Mouse (Mus musculus): ENCODE measurements around the gene S100b. TPM values are rescaled to one million over a fixed set of nuclear protein-coding genes. Genes with fewer than 3 reads are reported as not detected.

The S100b gene
- total RNA-seq, 2 experiments from 2014 or later: 138 to 156 TPM

DNA sequence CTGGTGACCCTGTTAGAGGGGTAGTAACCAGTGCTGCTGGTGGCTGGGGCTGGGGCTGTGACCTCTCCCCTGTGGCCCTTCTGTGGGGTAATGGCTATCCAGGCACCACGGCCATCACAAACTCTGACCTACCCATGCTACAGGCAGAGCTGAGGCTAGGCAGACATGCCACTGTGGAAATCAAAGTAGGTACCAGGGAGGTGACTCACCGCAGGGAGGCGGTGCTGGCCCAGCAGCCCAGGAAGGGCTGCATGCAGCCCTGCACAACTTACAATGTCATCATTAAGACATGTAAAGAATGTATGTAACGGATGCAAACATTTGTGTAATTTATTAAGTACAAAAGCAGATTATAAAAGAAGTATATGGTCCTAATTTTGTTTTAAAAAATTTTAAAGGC, 8.8 kb downstream of the S100b start:
- intact Hi-C loops (cut with DNase I): no loop called here
- DNase-seq (ENCODE audit: extremely low spot score in 1 of 2, low spot score in 2 of 2): no peak
- H3K4me3 ChIP-seq: no peak overlapping the region
- TF ChIP-seq CTCF (IDR thresholded peaks at IDR 0.05): no peak
- no peak overlapping the region for H3K27ac ChIP-seq

DNA sequence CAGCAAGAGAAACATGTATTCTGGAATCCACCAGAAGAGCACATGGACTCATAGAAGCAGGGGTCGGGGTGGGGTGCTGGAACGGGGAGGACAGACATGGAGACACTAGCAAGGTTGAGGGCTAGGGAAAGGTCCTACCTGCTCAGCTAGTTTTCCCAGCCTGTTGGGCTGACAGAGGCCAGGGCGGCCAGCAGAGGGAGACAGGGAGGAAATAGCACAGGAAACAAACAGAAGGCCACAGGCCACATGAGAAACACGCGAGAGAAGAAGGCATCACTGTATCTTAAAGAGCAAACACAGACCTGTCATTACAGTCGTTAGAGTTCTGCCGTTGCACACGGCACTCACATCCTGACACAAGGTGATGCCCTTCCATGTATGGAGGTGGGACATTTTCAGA, 17.6 kb downstream of the S100b start:
- H3K27ac ChIP-seq: no peak overlapping the region
- TF ChIP-seq CTCF (IDR thresholded peaks at IDR 0.05): peak; percentile 64
- no peak for DNase-seq (ENCODE audit: extremely low spot score in 1 of 2, low spot score in 2 of 2)
- H3K4me3 ChIP-seq: no peak overlapping the region
- intact Hi-C loops (cut with DNase I): loop anchor here (5.0 kb wide), 1 partner anchor 146 kb away; no protein-coding TSS in a partner anchor

DNA sequence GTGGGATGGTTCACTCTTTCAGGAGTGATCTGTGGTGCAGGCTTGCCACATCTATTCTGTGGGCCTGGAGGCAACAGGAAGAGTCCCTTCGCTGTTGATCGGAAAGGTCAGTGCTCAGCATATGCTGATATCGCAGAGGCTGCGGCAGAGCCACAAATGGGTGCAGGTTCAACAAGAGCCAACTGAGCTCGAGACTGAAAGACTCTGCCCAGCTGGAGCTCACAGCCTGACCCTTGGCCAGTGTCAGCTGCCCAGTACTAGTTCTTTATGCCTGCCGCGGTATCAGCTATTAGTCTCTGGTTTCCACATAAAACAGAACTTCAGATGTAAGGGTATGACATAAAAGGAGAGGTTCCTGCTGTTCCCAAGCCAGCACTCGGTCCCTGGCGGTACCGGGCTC, 21.6 kb downstream of the S100b start:
- TF ChIP-seq CTCF (IDR thresholded peaks at IDR 0.05): no peak
- Histone ChIP-seq H3K4me3 (no peak overlapping the region), H3K27ac (no peak overlapping the region)
- no peak for DNase-seq (ENCODE audit: extremely low spot score in 1 of 2, low spot score in 2 of 2)
- intact Hi-C loops (cut with DNase I): no loop called here

DNA sequence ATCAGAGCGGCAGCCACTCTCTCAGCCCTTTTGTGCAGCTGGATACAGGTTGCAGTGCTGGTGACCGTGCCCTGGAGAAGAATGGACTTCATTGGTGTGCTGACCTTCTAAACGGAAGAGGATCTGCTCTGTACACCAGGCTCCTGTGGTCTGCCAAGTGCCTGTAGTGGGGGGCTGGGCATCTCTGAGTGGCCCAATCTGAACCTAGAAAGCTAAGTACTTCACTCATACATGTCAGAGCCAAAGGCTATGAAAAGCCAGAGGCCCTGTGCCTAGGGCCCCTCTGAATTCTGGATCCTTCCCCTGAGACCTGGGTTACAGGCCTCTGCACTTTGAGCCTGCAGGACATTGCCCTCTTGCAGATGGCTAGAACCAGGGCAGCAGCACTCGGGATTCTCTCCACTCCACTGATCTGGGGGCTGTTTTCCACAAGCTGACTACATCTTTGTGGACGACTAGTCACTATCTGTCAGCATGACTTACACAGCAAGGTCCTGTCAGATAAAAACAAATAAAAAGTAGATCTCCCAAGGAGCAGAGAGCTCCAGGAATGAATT, 25.0 kb downstream of the S100b start:
- H3K27ac ChIP-seq: no peak overlapping the region
- intact Hi-C loops (cut with DNase I): no loop called here
- DNase-seq (ENCODE audit: extremely low spot score in 1 of 2, low spot score in 2 of 2): no peak
- no peak overlapping the region for H3K4me3 ChIP-seq
- TF ChIP-seq CTCF (IDR thresholded peaks at IDR 0.05): no peak

DNA sequence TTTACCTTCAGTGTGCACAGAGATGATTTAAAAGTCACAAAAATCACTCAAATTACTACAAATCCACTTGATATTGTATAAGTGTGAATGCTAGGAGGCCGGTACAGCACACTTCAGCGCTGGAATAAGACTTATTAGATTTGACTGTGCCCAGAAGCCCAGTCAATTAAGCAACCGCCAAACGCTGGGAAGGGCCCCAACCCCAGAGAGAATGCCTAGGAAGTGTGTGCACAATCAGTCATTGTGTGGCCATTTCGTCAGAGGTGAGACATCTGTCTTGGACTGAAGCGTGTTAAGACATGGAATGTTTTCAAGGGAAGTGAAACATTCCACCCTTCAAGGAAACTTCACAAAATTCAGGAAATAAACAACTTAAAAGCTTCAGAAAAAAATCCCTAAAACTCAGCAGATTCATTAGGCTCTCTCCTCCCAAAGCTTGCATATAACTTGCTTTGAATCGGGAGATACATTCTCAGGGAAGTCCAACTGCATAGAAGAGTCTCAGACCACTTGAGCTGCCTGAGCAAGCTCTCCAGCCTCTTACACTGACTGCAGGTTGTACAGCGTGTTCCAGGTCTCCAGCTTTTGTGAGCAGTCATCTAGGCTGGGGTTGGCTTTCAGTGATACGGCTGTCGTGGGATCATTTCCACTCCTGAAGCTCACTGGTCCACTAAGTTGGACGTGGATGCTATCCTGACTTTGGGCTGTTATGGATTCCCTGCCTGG, 34.8 kb downstream of the S100b start:
- TF ChIP-seq CTCF (IDR thresholded peaks at IDR 0.05): no peak
- no peak overlapping the region for H3K4me3 ChIP-seq
- no peak for DNase-seq (ENCODE audit: extremely low spot score in 1 of 2, low spot score in 2 of 2)
- intact Hi-C loops (cut with DNase I): no loop called here
- H3K27ac ChIP-seq: no peak overlapping the region

DNA sequence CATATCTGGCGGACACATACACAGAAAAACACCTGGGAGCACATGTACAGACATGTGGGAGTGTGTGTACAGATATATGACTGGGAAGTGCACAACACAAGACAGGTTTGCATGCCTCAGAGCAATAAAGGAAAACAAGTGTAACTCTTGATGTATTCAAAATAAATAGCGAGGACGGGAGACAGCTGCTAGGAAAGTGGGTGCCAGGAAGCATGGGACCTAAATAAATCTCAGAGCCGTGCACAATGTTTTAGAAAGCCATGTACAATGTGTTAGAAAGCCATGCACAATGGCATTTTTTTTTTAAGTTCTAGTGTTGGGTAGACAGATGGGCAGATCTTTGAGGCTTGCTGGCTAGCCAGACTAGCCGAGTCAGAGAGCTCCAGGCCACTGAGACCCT, 35.4 kb downstream of the S100b start:
- Histone ChIP-seq H3K4me3 (no peak overlapping the region), H3K27ac (no peak overlapping the region)
- no peak for DNase-seq (ENCODE audit: extremely low spot score in 1 of 2, low spot score in 2 of 2)
- intact Hi-C loops (cut with DNase I): no loop called here
- no peak for TF ChIP-seq CTCF (IDR thresholded peaks at IDR 0.05)

DNA sequence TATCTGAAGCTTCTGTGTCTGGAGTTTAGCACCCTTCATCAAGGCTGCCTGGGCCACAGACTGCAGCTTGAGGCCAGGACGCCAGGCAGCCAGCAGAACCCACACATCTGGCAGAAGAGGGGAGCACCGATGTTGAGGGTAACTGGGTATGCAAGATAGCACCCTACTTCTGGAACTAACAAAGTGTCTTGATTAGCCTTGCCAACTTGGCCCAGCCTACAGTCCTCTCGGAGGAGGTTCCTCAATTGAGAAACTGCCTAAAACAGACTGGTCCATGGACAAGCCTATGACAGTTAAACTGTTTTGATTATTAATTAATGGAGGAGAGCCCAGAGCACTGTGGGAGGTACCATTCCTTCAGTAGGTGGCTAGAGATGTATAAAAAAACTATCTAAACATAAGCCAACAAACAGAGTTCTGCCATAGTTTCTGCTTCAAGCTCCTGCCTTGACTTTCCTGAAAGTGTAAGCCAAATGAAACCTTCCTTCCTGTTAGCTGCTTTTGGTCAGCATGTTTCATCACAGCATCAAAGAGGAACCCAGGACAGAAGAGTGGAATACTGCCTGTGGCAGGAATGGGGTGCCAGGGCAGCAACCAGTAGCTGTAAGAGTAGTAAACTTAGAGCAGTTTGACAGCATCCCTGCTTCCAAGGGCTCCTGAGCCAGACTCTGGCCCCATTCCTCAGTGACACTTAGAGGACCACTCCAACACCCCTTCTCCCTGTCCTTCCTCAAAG, 36.5 kb downstream of the S100b start:
- intact Hi-C loops (cut with DNase I): no loop called here
- Histone ChIP-seq H3K4me3 (no peak overlapping the region), H3K27ac (no peak overlapping the region)
- DNase-seq (ENCODE audit: extremely low spot score in 1 of 2, low spot score in 2 of 2): no peak
- TF ChIP-seq CTCF (IDR thresholded peaks at IDR 0.05): no peak

DNA sequence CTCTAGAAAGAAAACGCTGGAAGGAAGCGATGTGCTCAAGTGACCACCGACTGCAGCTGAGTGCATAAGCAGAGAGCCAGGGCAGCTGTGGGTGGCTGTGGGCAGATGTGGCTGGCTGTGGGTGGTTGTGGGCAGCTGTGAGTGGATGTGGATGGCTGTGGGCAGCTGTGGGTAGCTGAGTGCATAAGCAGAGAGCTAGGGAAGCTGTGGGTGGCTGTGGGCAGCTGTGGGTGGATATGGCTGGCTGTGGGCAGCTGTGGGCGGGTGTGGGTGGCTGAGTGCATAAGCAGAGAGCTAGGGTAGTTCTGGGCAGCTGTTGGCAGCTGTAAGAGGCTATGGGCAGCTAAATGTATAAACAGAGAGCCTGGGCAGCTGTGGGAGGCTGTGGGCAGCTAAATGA, 39.6 kb downstream of the S100b start:
- intact Hi-C loops (cut with DNase I): no loop called here
- TF ChIP-seq CTCF (IDR thresholded peaks at IDR 0.05): no peak
- H3K4me3 ChIP-seq: no peak overlapping the region
- no peak overlapping the region for H3K27ac ChIP-seq
- no peak for DNase-seq (ENCODE audit: extremely low spot score in 1 of 2, low spot score in 2 of 2)

DNA sequence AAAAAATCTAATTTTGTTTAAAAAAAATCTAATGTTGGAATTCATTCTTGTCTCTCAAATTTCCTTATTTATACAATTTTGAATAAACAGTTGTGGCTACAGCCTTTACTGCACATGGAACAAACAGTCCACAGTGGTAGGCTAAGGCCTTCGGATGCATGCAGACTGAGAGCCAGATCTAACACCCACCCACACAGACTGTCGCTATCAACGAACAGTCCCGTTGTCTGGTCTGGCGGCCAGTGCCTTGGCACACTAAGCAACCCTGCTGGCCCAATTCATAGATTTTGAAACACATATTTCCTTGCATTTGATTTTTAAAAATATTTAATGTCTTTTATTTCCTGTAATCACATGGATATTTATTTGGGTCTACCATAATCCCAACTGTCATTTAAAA, 46.5 kb downstream of the S100b start:
- no peak overlapping the region for H3K4me3 ChIP-seq
- DNase-seq (ENCODE audit: extremely low spot score in 1 of 2, low spot score in 2 of 2): no peak
- no peak overlapping the region for H3K27ac ChIP-seq
- intact Hi-C loops (cut with DNase I): no loop called here
- TF ChIP-seq CTCF (IDR thresholded peaks at IDR 0.05): no peak

DNA sequence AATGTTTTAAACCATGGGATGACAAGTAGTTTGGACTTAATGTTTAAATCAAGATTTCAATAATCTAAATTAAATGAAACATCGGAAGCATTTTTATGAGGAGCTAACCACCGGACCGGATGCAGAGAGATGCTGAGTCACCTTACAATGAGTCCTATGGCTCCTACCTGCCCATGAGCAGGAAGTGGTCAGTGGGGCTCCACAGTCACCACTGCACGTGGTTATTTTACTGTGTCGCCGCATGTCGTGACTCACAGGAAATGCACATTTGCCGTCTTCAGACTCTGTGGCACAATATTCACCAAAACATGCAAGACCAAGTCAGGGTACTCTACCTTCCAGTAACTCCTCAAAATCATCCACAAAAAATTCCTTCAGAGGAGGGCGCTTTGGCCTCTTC, 53.1 kb downstream of the S100b start:
- peak overlapping the region; percentile 71 for H3K27ac ChIP-seq
- no peak for DNase-seq (ENCODE audit: extremely low spot score in 1 of 2, low spot score in 2 of 2)
- intact Hi-C loops (cut with DNase I): no loop called here
- no peak for TF ChIP-seq CTCF (IDR thresholded peaks at IDR 0.05)
- H3K4me3 ChIP-seq: no peak overlapping the region

Small RNA genes lying within 50 kb of the gene (microRNA-seq; reads per million reads assigned to microRNA genes)
- 0 reads per million in 2 experiments for gene Mir678

Other genes starting within 250 kb of the S100b start
- 10 to 100 TPM; 15.0 to 15.8 TPM for gene Zfp280b, start 221.2 kb upstream of the S100b start, total RNA-seq (2021)
- gene Slc5a4b, start 142.9 kb upstream of the S100b start, total RNA-seq (2021): not detected
- gene Slc5a4a, start 106.4 kb upstream of the S100b start, total RNA-seq (2021): not detected
- 10 to 100 TPM; 58.4 to 63.9 TPM for gene Prmt2, start 16.0 kb upstream of the S100b start, total RNA-seq (2021)
- gene Dip2a, start 91.4 kb downstream of the S100b start, total RNA-seq (2021): 10 to 100 TPM; 61.4 to 63.6 TPM
- gene AC141477.1, start 186.6 kb downstream of the S100b start, total RNA-seq (2021): not detected
- 10 to 100 TPM; 22.8 to 26.6 TPM for gene Pcnt, start 188.9 kb downstream of the S100b start, total RNA-seq (2021)
- not detected for gene 2610028H24Rik, start 195.2 kb downstream of the S100b start, total RNA-seq (2021)
- 10 to 100 TPM; 48.4 to 49.0 TPM for gene Mcm3ap, start 215.1 kb downstream of the S100b start, total RNA-seq (2021)
- 1 to 10 TPM; 4.2 to 4.5 TPM for gene Ybey, start 215.3 kb downstream of the S100b start, total RNA-seq (2021)